Mouse (Mus musculus): Measurements from ENCODE around the gene Uts2b.
"Not testable (repeated sequence)": the region's sequence is repeated elsewhere in the genome, so short reads cannot be mapped to it uniquely, and the experiment has no call there.

Gene Uts2b

DNA sequence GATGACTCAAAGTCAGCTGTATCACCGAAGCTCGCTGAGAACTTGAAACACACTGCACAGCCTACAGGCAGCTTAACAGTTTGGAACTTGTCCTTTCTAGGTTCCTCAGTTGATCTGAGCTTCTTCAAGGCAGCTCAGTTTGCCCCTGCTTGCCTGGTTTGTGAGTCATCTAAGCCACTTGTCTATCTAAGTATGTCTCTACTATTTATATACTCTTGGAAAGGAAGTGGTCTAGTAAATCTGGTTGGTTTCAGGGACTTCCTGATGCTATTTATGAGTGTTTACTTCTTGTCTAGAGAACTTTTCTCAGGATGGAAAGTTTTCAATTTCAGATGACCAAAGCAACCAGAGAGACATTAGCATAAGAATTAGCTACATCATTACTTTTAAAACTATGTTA lies 43.6 kb downstream of the Uts2b start:
- no peak for TF ChIP-seq GATA4 (IDR thresholded peaks at IDR 0.05; ENCODE audit: insufficient replicate concordance, low read length)

DNA sequence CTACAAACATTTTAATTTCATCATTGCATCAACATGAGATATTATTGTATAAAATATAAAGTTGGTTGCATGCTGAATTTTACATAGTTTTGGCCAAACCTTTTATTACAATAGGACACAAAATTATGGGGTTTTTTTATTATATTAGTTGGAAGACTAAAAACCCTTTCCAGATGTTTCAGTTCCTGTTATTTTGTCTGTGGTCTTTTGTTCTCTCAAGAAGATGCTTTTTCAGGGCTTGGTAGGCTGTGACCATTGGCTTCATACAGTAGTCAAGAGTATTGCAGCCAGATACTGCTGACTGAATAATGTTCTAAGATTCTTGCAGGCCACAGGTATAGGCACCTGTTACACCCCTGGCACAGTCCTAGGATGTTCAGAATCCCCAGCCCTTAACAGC lies 48.0 kb downstream of the Uts2b start:
- TF ChIP-seq GATA4 (IDR thresholded peaks at IDR 0.05; ENCODE audit: insufficient replicate concordance, low read length): no peak

DNA sequence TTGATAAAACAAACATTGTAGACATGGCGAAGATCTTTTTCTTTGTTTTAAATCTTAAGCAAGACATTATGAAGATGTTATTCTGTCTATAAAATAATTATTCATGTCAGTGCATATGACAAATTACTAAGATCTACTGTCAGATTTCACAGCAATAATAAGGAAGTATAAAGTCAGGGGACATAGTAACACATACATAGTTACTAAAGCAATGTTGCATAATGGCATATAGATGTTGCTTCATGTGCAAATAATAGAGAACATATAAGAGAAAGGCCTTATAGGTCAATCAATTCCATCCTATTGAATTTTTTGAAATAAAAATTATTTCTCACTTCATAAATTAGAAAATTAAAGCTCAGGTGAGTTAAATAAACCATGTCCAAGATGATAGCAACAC lies 50.9 kb downstream of the Uts2b start:
- no peak for TF ChIP-seq GATA4 (IDR thresholded peaks at IDR 0.05; ENCODE audit: insufficient replicate concordance, low read length)

DNA sequence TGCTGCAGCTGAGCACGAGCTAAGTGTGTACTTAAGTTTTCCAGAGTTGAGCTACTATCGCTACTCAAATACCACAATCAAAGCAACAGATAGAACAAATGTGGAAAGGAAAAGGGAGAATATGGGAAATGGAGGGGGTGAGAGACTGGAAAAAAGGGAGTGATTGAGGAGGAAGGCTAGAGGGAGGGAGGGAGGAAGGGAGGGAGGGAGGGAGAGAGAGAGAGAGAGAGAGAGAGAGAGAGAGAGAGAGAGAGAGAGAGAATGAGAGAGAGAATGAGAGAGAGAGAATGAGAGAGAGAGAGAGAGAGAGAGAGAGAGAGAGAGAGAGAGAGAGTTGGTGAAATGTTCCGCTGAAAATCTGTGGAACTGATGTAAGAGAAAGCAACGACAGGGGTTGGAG lies 62.9 kb downstream of the Uts2b start, which contains the start of gene Ostn:
Gene Ostn (plus strand): TSS at position 301 of the 400 bp plus-strand sequence.
- not testable (repeated sequence) for TF ChIP-seq GATA4 (IDR thresholded peaks at IDR 0.05; ENCODE audit: insufficient replicate concordance, low read length)
